Mouse (Mus musculus) stomach, postnatal 0 days (tissue): ENCODE results near the gene Zfp800.

Source experiments
- CTCF ChIP-seq: IDR thresholded peaks from 2 replicates; pipeline ENCODE4 v1.5.1; 2016; ENCODE audit warnings: antibody characterized with exemption, low read depth, mild to moderate bottlenecking, moderate library complexity
- EP300 ChIP-seq: optimal IDR thresholded peaks from 2 replicates; pipeline ENCODE3; 2016; ENCODE audit warnings: antibody characterized with exemption

DNA sequence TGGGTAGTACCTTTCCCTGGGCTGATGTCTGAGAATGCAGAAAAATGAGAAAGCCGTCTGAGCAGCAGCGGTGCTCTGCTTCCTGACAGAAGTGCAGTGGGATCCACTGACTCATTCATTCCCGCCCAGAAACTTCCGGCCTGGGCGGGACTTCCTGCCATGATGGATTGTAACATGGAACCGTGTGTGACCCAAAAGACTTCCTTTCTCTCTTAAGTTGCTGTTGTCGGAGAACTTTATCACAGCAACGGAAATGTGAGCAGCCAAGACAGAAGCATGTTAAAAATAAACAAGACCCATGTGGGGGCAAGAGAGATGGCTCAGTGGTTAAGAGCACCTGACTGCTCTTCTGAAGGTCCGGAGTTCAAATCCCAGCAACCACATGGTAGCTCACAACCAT, 12.2 kb upstream of the Zfp800 start:
- TF ChIP-seq CTCF (no peak), EP300 (no peak)
